Mouse (Mus musculus): ENCODE measurements at regions not wholly inside any gene's neighbourhood (a gene's known extent, or its start where the extent isn't known, plus 50 kb on each side); places are given as distances from the start of the nearest gene placed in this dataset.

GRCm38 (mm10) chr9:94191083-94191482 is 346.8 kb downstream of the 1190002N15Rik start:
- TF ChIP-seq POLR2A (IDR thresholded peaks at IDR 0.05; ENCODE audit: borderline replicate concordance, insufficient read depth, low read length): no peak
- TF ChIP-seq CTCF (IDR thresholded peaks at IDR 0.05; ENCODE audit: borderline replicate concordance, insufficient read depth, low read depth, low read length): no peak

All from cerebellum, adult 2 months (tissue).